In the genomic region with DNA sequence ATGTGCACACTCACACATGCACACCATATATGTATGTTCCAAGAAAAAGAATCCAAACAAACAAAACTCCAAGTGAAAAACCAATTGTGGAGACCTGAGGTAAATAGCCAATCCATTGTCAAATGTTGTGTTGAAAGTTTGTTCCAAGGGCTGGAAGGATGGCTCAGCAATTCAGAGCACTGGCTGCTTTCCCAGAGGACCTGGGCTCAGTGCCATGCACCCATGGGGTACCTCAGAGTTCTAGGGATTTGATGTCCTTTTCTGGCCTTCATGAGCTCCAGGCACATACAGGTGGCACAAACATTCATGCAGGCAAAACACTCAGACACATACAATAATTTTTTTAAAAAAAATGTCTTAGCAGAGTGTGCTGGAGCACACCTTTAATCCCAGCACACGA, we compare ENCODE assay signal across 13 mouse cellular contexts. TPM values are rescaled to one million over a fixed set of nuclear protein-coding genes. Genes with fewer than 3 reads are reported as not detected.
DNase-seq lines count a peak whose midpoint lies in the region; ATAC-seq and TF ChIP-seq lines count a peak whose summit lies in the region.
"Had no signal": no experiment of that assay in that cellular context is flagged by ENCODE, and none has a peak within 500 bp of the region (broad histone marks: within the 10 kb centered on the region; RNA-seq: fewer than 3 reads in every experiment).

No protein-coding gene starts in this region.

- no peak overlapping the region for H3K4me2 ChIP-seq in hindbrain, postnatal 0 days (ENCODE audit: low read depth, low read length)
- no peak overlapping the region for H3K4me2 ChIP-seq in heart, embryonic 16.5 days (ENCODE audit: low read depth, low read length)
- H3K4me2 ChIP-seq in forebrain, embryonic 16.5 days (ENCODE audit: low read length) = no peak overlapping the region
- H3K4me2 ChIP-seq: limb, embryonic 12.5 days had no signal

- no peaks in the 10 kb centered on the region for H3K4me1 ChIP-seq in hindbrain, postnatal 0 days (ENCODE audit: insufficient read depth, low read length)
- no peaks in the 10 kb centered on the region for H3K4me1 ChIP-seq in hindbrain, embryonic 10.5 days (replicated peaks)
- peaks cover 10% of the 10 kb centered on the region for H3K4me1 ChIP-seq in heart, embryonic 16.5 days (ENCODE audit: control insufficient read depth, insufficient read depth, low read length)
- no peaks in the 10 kb centered on the region for H3K4me1 ChIP-seq in forebrain, embryonic 16.5 days (replicated peaks; ENCODE audit: control insufficient read depth, insufficient read depth, low read length)

- no peaks in the 10 kb centered on the region for H3K27me3 ChIP-seq in hindbrain, postnatal 0 days (ENCODE audit: insufficient read depth, low read length)
- H3K27me3 ChIP-seq in hindbrain, embryonic 10.5 days (ENCODE audit: insufficient read depth, poor library complexity, severe bottlenecking) = peaks cover 8% of the 10 kb centered on the region; the same call in 1 of the 2 replicates
- no peaks in the 10 kb centered on the region for H3K27me3 ChIP-seq in heart, embryonic 16.5 days (ENCODE audit: control insufficient read depth, insufficient read depth, low read length)
- H3K27me3 ChIP-seq in forebrain, embryonic 16.5 days (replicated peaks; ENCODE audit: control insufficient read depth, insufficient read depth, low read length) = no peaks in the 10 kb centered on the region
- H3K27me3 ChIP-seq: limb, embryonic 12.5 days had no signal

- H3K9me3 ChIP-seq in hindbrain, postnatal 0 days (ENCODE audit: low read length) = no peaks in the 10 kb centered on the region
- H3K9me3 ChIP-seq in hindbrain, embryonic 10.5 days = no peaks in the 10 kb centered on the region
- H3K9me3 ChIP-seq in heart, embryonic 16.5 days (replicated peaks; ENCODE audit: control insufficient read depth, low read length) = no peaks in the 10 kb centered on the region
- no peaks in the 10 kb centered on the region for H3K9me3 ChIP-seq in forebrain, embryonic 16.5 days (ENCODE audit: control insufficient read depth, low read length)
- H3K9me3 ChIP-seq: limb, embryonic 12.5 days had no signal

- no peak overlapping the region for H3K4me3 ChIP-seq in hindbrain, postnatal 0 days (ENCODE audit: low read length)
- no peak overlapping the region for H3K4me3 ChIP-seq in hindbrain, embryonic 10.5 days
- H3K4me3 ChIP-seq in heart, embryonic 16.5 days (ENCODE audit: low read length) = no peak overlapping the region
- no peak overlapping the region for H3K4me3 ChIP-seq in forebrain, embryonic 16.5 days (replicated peaks; ENCODE audit: low read length)
- H3K4me3 ChIP-seq: limb, embryonic 12.5 days had no signal

- H3K36me3 ChIP-seq in hindbrain, postnatal 0 days (ENCODE audit: insufficient read depth, low read length) = no peaks in the 10 kb centered on the region
- no peaks in the 10 kb centered on the region for H3K36me3 ChIP-seq in hindbrain, embryonic 10.5 days
- H3K36me3 ChIP-seq in heart, embryonic 16.5 days (ENCODE audit: control insufficient read depth, insufficient read depth) = no peaks in the 10 kb centered on the region
- H3K36me3 ChIP-seq in forebrain, embryonic 16.5 days (ENCODE audit: control insufficient read depth, insufficient read depth) = no peaks in the 10 kb centered on the region
- H3K36me3 ChIP-seq: limb, embryonic 12.5 days had no signal

- no peak for ATAC-seq in hindbrain, postnatal 0 days
- no peak for ATAC-seq in heart, embryonic 16.5 days (replicated peaks; ENCODE audit: extremely low read depth, insufficient read depth, low FRiP score)
- ATAC-seq in forebrain, embryonic 16.5 days = no peak

- peak; percentile 36 for DNase-seq in hindbrain, postnatal 0 days (ENCODE audit: low spot score)
- DNase-seq in hindbrain, embryonic 10.5 days (ENCODE audit: low spot score) = no peak
- DNase-seq in adrenal gland, postnatal 10 days = peak; percentile 86
- DNase-seq in cerebellum, adult 9-10 months = peak; percentile 96
- no peak for DNase-seq in neural tube, embryonic 10.5 days (ENCODE audit: extremely low spot score, low spot score)
- no peak for DNase-seq in c-Kit-positive CD71-positive TER-119-positive erythroid progenitor cells, embryonic 14.5 days (ENCODE audit: low spot score)

- no peak overlapping the region; the same call in 1 of the 2 replicates for H3K27ac ChIP-seq in hindbrain, postnatal 0 days
- no peak overlapping the region for H3K27ac ChIP-seq in hindbrain, embryonic 10.5 days
- 0 out of 2 replicates have a peak overlapping the region, but pooled peaks have one; percentile 28 for H3K27ac ChIP-seq in heart, embryonic 16.5 days (ENCODE audit: low read length)
- H3K27ac ChIP-seq in forebrain, embryonic 16.5 days (ENCODE audit: low read length) = no peak overlapping the region
- H3K27ac ChIP-seq: limb, embryonic 12.5 days had no signal

- H3K9ac ChIP-seq in hindbrain, postnatal 0 days (replicated peaks; ENCODE audit: low read length) = no peak overlapping the region
- H3K9ac ChIP-seq in heart, embryonic 16.5 days (ENCODE audit: low read length) = no peak overlapping the region
- no peak overlapping the region for H3K9ac ChIP-seq in forebrain, embryonic 16.5 days (replicated peaks; ENCODE audit: low read depth, low read length)
- H3K9ac ChIP-seq: limb, embryonic 12.5 days had no signal

- no peak for TF ChIP-seq CTCF in hindbrain, postnatal 0 days (IDR thresholded peaks at IDR 0.05; ENCODE audit: low read depth)

- 70% methylated on average over 1 of the region's 1 CpGs for WGBS in hindbrain, postnatal 0 days
- WGBS in hindbrain, embryonic 10.5 days = 95% methylated on average over 1 of the region's 1 CpGs
- 74% methylated on average over 1 of the region's 1 CpGs for WGBS in heart, embryonic 16.5 days
- 85% methylated on average over 1 of the region's 1 CpGs for WGBS in forebrain, embryonic 16.5 days

RNA-seq across cellular contexts. Expression of a gene that starts 8.4 kb away (rescaled TPM):
- not detected in 2 replicates for total RNA-seq in hindbrain, postnatal 0 days (2014; rRNA removed)
- polyA plus RNA-seq in hindbrain, postnatal 0 days (2015; fragmentation: Nextera tagmentation; extraction: Ambion mirVana) = 0.10 TPM in 1 of 2 replicates, not detected in the other
- not detected in 2 replicates for polyA plus RNA-seq in hindbrain, embryonic 10.5 days (2016; fragmentation: Nextera tagmentation; extraction: Ambion mirVana)
- total RNA-seq in adrenal gland, postnatal 10 days (2021) = under 1 TPM; 0.12 to 0.15 TPM
- polyA plus RNA-seq in heart, embryonic 16.5 days (2015; fragmentation: Nextera tagmentation; extraction: Ambion mirVana) = 0.06 and 0.09 TPM in 2 replicates
- not detected in 2 replicates for polyA plus RNA-seq in forebrain, embryonic 16.5 days (2015; fragmentation: Nextera tagmentation; extraction: Ambion mirVana)
- total RNA-seq: hematopoietic stem cell, adult 5-6 weeks; midbrain, postnatal 0 days had no signal
- polyA plus RNA-seq: small intestine, adult 2 months had no signal

RNA-seq across cellular contexts. Expression of a gene that starts 8.5 kb away (rescaled TPM):
- 6.2 and 7.1 TPM in 2 replicates for total RNA-seq in hindbrain, postnatal 0 days (2014; rRNA removed)
- 2.4 and 2.9 TPM in 2 replicates for polyA plus RNA-seq in hindbrain, postnatal 0 days (2015; fragmentation: Nextera tagmentation; extraction: Ambion mirVana)
- 1.8 and 2.0 TPM in 2 replicates for polyA plus RNA-seq in hindbrain, embryonic 10.5 days (2016; fragmentation: Nextera tagmentation; extraction: Ambion mirVana)
- total RNA-seq in adrenal gland, postnatal 10 days (2021) = 1 to 10 TPM; 3.2 to 5.4 TPM
- 1.3 and 1.8 TPM in 2 replicates for polyA plus RNA-seq in heart, embryonic 16.5 days (2015; fragmentation: Nextera tagmentation; extraction: Ambion mirVana)
- 2.2 and 2.7 TPM in 2 replicates for polyA plus RNA-seq in forebrain, embryonic 16.5 days (2015; fragmentation: Nextera tagmentation; extraction: Ambion mirVana)
- total RNA-seq: hematopoietic stem cell, adult 5-6 weeks had no signal

RNA-seq across cellular contexts. Expression of a gene that starts 17.7 kb away (rescaled TPM):
- total RNA-seq in hindbrain, postnatal 0 days (2014; rRNA removed) = 0.11 and 2.1 TPM in 2 replicates
- polyA plus RNA-seq in hindbrain, postnatal 0 days (2015; fragmentation: Nextera tagmentation; extraction: Ambion mirVana) = 1.5 and 1.6 TPM in 2 replicates
- polyA plus RNA-seq in hindbrain, embryonic 10.5 days (2016; fragmentation: Nextera tagmentation; extraction: Ambion mirVana) = 2.6 and 2.9 TPM in 2 replicates
- 1 to 10 TPM in 1 of 2 experiments, under 1 TPM in 1; 0.70 to 1.1 TPM for total RNA-seq in adrenal gland, postnatal 10 days (2021)
- polyA plus RNA-seq in heart, embryonic 16.5 days (2015; fragmentation: Nextera tagmentation; extraction: Ambion mirVana) = 1.2 and 1.6 TPM in 2 replicates
- polyA plus RNA-seq in forebrain, embryonic 16.5 days (2015; fragmentation: Nextera tagmentation; extraction: Ambion mirVana) = 3.9 and 4.7 TPM in 2 replicates
- total RNA-seq: hematopoietic stem cell, adult 5-6 weeks had no signal

RNA-seq across cellular contexts. Expression of a gene that starts 17.9 kb away (rescaled TPM):
- 20.4 and 38.9 TPM in 2 replicates for total RNA-seq in hindbrain, postnatal 0 days (2014; rRNA removed)
- 1,041 and 1,049 TPM in 2 replicates for polyA plus RNA-seq in hindbrain, postnatal 0 days (2015; fragmentation: Nextera tagmentation; extraction: Ambion mirVana)
- 548 and 642 TPM in 2 replicates for polyA plus RNA-seq in hindbrain, embryonic 10.5 days (2016; fragmentation: Nextera tagmentation; extraction: Ambion mirVana)
- total RNA-seq in adrenal gland, postnatal 10 days (2021) = 1,000 to 10,000 TPM; 1,893 to 1,933 TPM
- polyA plus RNA-seq in heart, embryonic 16.5 days (2015; fragmentation: Nextera tagmentation; extraction: Ambion mirVana) = 1,391 and 1,425 TPM in 2 replicates
- 552 and 555 TPM in 2 replicates for polyA plus RNA-seq in forebrain, embryonic 16.5 days (2015; fragmentation: Nextera tagmentation; extraction: Ambion mirVana)

RNA-seq across cellular contexts. Expression of a gene that starts 21.8 kb away (rescaled TPM):
- total RNA-seq in hindbrain, postnatal 0 days (2014; rRNA removed) = not detected in 2 replicates
- not detected in 2 replicates for polyA plus RNA-seq in hindbrain, postnatal 0 days (2015; fragmentation: Nextera tagmentation; extraction: Ambion mirVana)
- not detected in 2 replicates for polyA plus RNA-seq in hindbrain, embryonic 10.5 days (2016; fragmentation: Nextera tagmentation; extraction: Ambion mirVana)
- not detected for total RNA-seq in adrenal gland, postnatal 10 days (2021)
- not detected in 2 replicates for polyA plus RNA-seq in heart, embryonic 16.5 days (2015; fragmentation: Nextera tagmentation; extraction: Ambion mirVana)
- not detected in 2 replicates for polyA plus RNA-seq in forebrain, embryonic 16.5 days (2015; fragmentation: Nextera tagmentation; extraction: Ambion mirVana)
- total RNA-seq: hematopoietic stem cell, adult 5-6 weeks; midbrain, postnatal 0 days had no signal
- polyA plus RNA-seq: large intestine, adult 2 months; limb, embryonic 12.5 days; midbrain, postnatal 0 days; small intestine, adult 2 months had no signal

Comparison
In these comparisons a context has a peak if more than half of its experiments do, and no peak if none do; other contexts are left out.
1. DNase-seq: peak in hindbrain, postnatal 0 days (single experiment), adrenal gland, postnatal 10 days (single experiment) and cerebellum, adult 9-10 months (single experiment); none in hindbrain, embryonic 10.5 days (single experiment), neural tube, embryonic 10.5 days (single experiment) and c-Kit-positive CD71-positive TER-119-positive erythroid progenitor cells, embryonic 14.5 days (single experiment).